Mouse (Mus musculus): Measurements from ENCODE around the gene Cd27.
"Not testable (repeated sequence)": the region's sequence is repeated elsewhere in the genome, so short reads cannot be mapped to it uniquely, and the experiment has no call there.

The Cd27 gene

DNA sequence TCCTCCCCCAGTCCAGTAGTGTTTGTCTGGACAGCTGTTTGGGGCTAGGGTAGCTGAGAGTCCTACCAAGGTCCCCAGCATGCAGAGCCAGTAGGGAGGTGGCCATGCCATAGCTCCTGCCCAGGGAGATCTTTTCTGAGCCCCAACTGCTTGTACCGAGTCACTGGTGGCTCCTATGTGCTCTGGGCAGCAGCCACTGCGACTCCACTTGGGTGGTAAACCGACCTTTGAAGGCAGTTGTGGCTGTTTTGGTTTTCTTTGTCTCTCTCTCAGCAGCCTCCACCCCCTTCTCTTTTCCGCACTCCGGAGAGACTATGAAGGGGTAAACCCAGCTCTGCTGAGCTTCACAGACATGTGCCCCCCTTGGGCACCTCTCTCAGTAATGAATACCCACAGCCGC lies at the start of gene Cd27:
Gene Cd27 (minus strand): TSS at position 229 of the 400 bp plus-strand sequence.
- DNase-seq (ENCODE audit: low spot score in 2 of 2), result no peak

DNA sequence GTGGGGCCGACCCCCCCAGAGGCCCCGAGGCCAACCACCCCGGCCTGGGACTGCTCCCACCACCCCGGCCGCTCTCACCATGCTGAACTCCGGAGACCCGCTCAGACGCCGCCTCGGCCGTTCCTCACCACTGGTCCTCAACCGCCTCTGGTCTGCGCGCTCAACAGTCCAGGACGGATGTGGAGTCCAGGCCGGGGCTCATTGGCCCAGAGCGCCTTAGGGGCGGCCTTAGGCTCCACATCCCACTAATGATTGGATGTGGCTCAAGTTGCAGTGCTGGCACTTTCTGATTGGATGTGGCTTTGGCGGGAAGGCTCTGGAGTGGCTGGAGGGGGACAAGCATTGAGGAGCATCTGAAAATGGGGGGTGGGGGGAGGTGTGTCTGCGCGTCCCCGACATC lies 49.1 kb upstream of the Cd27 start, which contains the start of gene Tuba3a:
Gene Tuba3a (minus strand): TSS at position 153 of the 400 bp plus-strand sequence.
- no peak for DNase-seq (ENCODE audit: low spot score in 2 of 2)

DNA sequence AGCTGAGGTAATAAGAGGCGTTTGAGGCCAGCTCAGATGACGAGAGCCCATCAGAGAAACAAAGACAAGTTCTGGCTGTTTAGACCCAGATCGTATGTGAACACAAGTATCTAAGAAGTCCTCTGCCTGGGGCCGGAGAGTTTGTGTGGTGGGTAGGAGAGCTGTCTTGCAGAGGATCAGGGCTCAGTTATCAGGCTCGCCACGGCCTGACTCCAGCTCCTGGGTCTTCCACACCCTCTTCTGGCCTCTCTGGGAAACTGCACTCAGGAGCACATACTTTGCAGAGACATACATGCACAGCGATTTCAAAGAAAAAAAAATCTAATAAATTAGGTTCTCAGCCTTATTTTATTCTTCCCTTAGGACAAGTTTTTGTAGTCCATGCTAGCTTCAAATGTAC lies 47.9 kb upstream of the Cd27 start:
- no peak for DNase-seq (ENCODE audit: low spot score in 2 of 2)

DNA sequence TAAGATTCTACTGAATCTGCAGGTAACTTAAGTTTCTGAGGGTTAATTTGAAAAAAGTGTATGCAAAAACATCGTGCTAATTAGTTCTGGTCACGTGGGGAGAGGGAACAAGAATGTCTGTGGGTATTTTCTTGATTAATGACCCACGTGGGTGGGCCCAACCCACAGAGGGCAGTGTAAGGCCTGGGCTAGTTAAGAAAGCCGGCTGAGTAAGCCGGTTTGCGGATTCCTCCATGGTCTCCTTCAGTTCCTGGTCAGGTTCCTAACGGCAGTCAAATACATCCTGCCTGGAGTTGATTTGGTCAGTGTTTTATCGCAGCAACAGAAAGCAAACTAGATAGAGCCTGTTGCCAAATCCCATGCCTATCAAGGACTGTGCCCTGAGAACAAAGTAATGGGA lies 47.4 kb upstream of the Cd27 start:
- DNase-seq (ENCODE audit: low spot score in 2 of 2), result no peak

DNA sequence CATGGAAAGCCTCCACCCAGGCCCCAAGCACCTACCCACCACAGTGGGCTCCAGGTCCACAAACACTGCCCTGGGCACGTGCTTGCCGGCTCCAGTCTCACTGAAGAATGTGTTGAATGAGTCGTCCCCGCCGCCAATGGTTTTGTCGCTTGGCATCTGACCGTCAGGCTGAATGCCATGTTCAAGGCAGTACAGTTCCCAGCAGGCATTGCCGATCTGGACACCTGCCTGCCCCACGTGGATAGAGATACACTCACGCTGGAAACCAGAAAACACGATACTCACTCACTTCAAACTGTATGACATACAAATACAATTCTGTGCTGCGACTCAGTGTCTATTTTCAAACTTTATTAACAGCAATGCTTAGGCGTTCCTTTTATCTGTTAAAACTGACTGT lies 45.9 kb upstream of the Cd27 start:
- DNase-seq (ENCODE audit: low spot score in 2 of 2), result not testable (repeated sequence)

DNA sequence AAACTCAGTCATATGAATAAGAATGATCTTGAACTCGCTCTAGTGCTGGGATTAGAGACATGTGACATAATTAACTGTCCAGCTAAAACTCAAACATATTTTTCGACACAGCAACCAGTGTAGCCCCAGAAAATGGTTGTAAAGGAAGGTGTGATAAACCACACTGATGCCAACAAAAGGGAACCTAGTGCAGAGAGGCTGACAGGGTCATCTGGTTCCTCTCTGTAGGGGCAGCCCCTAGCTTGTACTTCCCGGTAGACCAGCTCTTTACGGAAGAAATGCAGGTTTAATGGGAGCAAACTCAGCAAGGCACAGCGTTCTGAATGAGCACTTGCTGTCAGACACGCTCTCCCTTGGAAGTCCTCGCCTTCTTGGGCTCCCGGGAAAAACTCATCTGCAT lies 42.9 kb upstream of the Cd27 start:
- no peak for DNase-seq (ENCODE audit: low spot score in 2 of 2)

DNA sequence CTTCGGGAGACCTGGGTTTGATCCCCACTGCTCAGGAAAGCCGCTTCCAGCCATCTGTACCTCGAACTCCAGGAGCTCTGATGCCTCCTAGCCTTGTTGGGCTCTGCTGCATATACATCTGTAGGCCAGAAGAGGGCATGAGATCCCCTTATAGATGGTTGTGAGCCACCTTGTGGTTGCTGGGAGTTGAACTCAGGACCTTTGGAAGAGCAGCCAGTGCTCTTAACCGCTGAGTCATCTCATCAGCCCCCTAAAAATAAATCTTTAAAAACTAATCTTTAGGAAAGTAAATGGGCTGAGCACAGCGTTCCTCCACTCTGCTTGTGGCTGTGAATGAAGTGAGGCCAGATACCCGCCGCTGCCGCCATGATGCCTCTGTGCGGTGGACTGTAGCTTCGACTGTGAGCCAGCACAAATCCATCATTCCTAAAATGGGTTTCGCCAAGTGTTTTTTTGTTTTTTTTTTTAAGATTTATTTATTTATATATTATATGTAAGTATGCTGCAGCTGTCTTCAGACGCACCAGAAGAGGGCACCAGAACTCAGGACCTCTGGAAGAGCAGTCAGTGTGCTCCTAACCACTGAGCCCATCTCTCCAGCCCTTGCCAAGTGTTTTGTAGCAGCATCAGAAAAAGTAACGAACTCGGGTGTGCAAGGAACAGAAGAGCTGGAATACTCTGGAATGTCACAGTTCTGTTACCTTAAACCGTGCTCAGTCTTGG lies 38.2 kb upstream of the Cd27 start:
- no peak for DNase-seq (ENCODE audit: low spot score in 2 of 2)

DNA sequence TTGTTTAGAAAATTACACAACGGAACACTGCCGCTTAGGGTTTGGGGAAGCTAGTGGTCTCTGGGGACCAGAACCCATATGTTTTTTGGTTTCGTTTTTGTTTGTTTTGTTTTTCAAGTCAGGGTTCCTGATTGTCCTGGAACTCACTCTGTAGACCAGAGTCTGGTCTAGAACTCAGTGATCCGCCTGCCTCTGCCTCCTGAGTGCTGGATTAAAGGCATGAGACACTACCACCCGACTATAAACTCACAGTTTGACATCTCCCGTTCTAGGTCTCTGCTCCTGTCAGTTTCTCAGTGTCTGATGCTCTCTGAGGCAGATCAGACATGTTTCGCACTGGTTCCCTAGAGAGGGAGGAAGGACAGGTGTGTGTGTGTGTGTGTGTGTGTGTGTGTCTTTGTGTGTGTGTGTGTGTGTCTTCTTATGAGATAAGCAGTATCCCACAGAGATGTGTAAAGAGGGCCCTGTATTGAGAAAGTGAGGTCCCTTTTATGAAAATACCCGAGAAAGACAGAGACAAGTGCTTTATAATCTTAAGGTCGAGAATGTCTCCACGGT lies 35.5 kb upstream of the Cd27 start:
- no peak for DNase-seq (ENCODE audit: low spot score in 2 of 2)

DNA sequence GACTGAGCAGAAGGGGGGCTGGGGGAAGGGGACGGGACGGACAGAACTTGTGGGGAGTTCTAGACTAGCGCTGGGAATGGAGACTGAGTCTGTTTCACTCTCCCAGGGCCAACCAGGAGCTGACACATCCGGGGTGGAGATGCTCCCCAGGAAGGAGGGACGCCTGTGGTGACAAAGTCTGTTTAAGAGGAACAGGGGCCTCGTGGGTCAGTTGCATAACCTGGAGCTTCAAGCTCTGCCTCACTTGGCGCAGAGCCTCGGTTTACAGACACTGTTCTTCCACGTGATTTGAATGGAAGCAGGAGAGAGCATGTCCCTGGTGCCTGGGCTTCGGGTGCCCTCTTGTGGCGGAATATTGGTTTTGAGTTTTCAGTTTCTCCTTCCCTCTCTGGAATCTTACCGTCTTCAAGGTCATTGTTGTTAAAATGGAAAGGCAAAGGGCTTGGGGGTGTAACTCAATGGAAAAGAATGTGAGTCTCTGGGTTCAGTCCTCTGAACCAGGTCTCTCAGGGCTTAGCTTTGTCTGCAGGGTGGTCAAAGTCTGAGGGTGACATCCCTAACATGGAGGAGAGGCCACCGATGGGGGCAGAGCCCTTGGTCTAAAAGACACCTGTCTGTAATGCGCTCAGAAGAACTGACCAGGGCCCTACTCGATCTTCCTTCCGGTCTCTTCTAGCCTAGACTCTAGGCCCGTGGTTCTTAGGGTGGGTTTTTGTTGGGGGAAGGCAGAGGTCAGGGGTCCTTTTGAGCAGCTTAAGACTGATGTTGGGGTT lies 34.8 kb upstream of the Cd27 start:
- peak; percentile 85 to 97 for DNase-seq (ENCODE audit: low spot score in 2 of 2)

DNA sequence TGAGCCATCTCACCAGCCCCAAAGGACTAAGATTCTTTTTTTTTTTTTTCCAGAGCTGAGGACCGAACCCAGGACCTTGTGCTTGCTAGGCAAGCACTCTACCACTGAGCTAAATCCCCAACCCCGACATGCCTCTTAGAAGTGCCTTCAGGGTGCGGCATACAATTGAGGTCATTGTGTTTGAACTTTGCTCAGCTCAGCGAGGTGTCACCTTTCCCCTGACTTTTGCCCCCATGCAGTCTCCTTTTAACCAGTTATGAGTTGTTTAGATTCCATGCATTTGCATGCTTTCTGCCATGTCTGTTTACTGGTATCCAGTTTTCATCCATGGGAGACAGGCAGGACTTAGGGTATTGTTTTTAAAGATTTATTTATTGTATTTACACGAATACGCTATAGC lies 32.0 kb upstream of the Cd27 start:
- DNase-seq (ENCODE audit: low spot score in 2 of 2), result no peak

DNA sequence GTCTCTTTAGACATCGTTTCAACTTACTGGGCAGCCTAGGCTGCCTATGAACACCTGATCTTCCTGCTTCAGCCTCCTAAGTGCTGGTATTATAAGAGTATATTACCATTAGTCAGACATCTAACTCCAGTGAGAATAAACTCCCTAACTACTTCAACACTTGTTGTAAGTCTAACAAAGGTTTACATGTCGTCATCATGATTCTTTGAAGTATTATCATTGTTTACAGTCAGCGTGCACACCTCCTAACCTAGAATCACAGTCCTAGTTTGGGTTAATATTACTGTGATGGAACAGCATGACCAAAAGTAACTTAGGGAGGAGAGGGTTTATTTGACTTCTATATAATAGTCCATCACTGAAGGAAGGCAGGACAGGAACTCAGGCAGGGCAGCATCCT lies 30.7 kb upstream of the Cd27 start:
- no peak for DNase-seq (ENCODE audit: low spot score in 2 of 2)

DNA sequence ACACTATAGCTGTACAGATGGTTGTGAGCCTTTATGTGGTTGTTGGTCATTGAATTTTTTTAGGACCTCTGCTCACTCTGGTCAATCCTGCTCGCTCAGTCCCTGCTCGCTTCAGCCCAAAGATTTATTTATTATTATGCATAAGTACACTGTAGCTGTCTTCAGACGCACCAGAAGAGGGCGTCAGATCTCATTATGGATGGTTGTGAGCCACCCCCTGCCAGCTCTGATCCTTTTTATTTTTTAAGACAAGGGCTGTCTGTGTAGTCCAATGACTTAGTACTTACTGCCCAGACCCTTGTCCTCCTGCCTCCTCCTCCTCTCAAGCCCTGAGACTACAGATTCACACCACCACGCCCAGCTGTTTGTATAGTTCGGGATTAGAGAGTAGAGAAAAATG lies 29.8 kb upstream of the Cd27 start:
- not testable (repeated sequence) for DNase-seq (ENCODE audit: low spot score in 2 of 2)

DNA sequence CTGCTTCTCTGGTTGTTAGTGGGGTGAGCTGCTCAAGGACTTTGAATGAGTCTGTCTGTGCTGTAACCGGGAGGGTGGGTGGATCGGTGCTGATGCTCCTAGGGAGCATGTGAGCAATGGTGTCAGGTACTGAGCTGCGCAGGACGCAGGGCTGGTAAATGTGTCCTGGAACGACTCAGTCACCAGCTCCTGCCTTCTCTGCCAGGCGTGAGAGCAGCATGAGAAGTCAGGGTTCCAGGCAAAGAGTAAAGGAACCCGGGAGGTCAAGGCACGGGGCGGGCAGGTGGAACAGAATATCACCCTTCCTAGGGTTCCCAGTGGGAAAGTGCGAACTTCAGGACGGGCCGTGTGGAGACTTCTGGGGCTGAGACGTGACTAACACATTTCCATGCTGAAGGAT lies 29.3 kb upstream of the Cd27 start:
- no peak for DNase-seq (ENCODE audit: low spot score in 2 of 2)

DNA sequence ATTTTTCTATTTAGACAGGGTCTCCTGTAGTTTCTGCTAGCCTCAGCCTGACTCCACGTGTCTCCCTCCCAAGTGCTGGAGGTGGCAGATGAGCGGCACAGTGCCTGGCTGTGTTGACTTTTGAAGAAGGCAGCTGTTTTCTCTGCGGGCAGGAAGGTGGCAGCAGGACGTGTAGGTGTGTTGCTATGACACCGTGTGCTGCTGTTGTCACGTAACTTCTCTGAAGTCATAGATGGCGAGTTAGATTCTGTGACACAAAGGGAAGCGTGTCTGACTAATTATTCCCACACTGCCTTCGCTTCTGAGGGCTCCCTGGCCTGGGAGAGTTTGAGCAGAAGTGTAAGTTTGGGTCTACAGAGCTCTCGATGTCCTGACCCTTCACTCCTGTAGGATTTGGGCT lies 28.4 kb upstream of the Cd27 start:
- peak; percentile 42 to 52 for DNase-seq (ENCODE audit: low spot score in 2 of 2)

DNA sequence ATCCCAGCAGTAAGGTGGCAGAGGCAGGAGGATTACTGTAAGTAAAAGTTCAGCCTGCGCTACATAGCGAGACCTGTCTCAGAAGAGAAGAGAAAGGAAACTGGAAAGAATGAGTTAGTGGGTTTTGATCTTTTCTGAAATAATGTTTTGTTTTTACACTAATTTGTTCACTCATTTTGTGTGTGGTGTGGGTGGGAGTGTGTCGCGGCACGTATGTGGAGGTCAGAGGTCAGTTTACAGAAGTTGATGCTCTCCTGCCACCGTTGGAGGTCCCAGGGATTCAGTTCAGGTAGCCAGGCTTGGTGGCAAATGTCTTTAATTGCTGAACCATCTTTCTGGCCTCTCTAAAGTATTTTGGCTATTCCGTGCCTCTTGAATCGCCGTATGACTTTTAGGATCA lies 27.4 kb upstream of the Cd27 start:
- DNase-seq (ENCODE audit: low spot score in 2 of 2), result no peak

DNA sequence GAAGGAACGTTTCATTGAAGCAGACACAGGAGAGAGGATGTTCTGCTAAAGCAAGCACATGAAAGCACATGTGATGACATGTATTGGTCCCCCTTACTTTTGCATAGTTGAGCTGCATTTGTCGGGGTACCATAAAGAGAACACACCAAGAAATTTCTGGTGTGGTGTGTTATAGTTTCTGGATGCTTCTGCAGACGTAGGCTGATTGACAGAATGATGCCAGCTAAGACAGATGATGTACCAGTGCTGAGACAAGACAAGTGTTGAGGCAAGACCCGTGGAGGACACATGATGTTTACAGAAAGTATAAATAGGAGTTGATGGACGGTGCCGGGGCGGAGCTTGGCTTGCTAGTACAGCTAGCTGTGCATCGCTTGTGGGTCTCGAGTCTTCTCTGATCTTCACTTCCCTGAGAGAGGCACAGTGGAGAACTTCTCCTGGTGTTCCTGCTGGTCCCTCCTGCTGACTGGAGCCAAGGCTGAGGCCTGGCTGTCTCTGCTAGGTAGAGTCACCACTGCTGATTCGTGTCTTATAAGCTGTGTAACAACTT lies 23.3 kb upstream of the Cd27 start:
- DNase-seq (ENCODE audit: low spot score in 2 of 2), result no peak

DNA sequence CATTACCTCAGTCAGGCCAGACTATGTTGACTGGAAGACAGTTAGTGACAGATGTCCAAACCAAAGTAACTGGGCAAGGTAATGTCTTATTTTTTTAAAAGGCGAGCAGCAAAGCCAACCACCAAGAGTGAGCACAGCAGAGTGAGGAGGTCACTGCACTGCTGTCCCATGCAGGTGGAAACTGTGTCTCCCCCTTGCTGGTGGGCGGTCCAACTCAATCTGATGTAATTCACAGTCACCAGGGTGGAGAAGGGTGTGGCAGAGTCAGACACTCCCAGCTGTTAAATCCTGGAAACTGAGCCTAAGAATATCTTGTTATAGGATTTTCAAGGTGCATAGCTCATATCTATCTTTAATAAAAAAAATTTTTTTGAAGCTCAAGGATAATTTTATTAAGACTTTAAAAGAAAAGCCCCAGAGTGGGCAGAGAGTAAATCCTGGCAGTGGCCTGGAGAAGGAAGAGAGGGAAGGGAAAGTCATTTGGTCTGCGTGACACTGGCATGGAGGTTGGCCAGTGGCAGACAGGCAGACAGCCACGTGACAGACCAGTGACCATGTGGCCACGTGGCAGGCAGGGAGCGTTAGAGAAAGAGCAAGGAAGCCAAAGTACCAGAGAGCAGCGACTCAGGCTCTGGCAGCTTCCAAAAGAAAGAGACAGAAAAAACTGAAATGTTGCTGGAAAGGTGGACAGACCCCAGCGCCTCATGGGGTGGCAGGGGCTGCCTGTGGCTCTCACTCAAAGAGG lies 19.6 kb upstream of the Cd27 start:
- no peak for DNase-seq (ENCODE audit: low spot score in 2 of 2)

DNA sequence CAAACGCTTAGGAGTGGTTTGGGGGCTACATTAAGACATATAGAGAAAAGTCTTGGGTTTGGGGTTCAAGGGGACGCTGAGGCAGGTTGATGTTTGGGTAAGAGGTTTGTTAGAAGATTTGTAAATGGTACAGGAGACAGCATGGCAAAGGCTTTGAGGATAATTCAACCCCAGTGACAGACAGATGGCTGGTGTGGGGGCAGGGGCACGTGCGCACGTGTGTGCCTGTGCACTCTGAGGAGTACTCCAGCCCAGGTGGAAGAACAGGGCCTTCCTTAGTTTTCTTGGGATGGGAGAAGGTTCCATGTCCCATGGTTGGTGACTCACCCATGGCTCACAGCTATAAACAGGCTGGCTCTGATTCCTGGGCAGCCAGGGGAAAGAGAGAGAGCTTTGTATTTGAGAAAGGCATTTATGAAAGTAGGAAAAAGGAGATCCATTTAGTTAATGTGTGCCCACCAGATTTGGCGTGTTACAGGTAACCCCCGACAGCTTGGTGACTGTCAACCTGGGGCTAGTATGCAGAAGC lies 18.8 kb upstream of the Cd27 start:
- DNase-seq (ENCODE audit: low spot score in 2 of 2), result no peak

DNA sequence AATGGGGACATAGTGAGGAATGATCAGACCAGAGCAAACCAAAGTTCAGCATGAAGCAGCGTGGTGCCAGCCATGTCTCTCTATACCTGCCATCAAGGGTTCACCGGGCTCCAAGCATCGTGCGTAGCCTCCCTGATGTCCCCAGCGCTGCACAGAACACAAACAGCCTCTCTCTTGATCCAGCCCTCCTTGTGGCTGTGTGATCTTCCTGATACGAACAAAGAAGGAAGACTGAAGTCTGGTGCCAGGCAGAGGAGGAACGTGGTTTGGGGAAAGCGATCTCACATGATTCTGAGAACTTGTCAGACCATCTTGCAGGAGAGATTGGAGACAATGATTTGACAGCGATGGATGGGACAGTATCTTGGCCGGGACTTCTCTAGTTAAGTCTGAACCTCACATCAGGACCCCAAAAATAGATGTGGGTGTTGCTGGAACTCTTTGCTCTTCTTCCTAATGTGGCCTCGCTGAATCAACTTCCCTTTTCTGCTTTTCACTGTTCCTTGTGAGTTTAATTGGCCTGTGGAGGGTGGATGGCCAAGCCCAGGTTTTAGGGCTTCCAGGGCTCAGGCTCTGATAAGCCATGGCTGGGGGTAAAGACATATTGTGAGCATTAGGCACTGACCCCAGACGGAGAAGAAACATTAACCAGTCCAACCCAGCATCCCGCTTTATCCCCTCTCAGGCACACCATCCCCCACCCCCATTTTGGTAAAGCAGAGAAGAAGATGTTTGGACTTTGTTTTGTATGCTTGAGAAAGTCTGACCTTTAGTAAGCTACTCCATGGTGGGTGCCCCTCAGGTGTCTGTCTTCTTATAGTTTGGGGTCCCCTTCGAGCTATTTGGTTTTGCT lies 17.3 kb upstream of the Cd27 start:
- no peak for DNase-seq (ENCODE audit: low spot score in 2 of 2)

DNA sequence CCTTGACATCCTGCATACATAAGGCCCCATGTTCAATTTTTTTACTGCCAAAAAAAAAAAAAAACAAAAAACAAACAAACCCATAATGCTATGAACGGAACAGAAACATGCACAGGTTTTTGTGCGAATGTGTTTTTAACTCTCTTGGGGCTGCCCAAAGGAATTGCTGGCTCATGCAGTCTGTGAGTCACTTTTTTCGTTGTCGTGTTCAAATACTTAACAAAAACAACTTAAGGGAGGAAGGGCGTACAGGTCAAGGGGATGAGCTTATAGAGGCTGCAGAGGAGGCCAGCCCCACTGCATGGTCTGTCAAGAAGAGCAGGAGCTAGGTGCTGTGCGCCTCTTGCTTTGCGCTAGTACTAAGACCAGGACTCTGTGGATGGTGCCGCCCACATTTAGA lies 15.9 kb upstream of the Cd27 start:
- DNase-seq (ENCODE audit: low spot score in 2 of 2), result no peak

DNA sequence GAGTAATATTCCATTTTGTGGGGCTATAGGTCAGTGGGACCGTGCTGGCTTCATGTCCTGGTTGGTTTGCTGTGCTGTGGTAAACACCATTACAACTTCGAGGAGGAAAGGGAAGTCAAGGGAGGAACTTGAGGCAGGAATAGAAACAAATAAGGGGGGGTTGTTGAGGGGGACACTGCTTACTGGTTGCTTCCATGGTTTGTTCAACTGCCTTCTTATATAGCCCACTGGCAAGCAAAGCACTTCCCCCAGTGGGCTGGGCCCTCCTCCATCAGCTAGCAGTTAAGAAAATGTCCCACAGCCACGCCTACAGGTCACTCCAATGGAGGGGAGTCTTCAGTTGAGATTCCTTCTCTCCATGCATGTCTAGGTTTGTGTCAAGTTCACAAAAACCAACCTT lies 15.5 kb upstream of the Cd27 start:
- DNase-seq (ENCODE audit: low spot score in 2 of 2), result no peak
